Comparison of ENCODE assay signal across 8 mouse cellular contexts in the genomic region with DNA sequence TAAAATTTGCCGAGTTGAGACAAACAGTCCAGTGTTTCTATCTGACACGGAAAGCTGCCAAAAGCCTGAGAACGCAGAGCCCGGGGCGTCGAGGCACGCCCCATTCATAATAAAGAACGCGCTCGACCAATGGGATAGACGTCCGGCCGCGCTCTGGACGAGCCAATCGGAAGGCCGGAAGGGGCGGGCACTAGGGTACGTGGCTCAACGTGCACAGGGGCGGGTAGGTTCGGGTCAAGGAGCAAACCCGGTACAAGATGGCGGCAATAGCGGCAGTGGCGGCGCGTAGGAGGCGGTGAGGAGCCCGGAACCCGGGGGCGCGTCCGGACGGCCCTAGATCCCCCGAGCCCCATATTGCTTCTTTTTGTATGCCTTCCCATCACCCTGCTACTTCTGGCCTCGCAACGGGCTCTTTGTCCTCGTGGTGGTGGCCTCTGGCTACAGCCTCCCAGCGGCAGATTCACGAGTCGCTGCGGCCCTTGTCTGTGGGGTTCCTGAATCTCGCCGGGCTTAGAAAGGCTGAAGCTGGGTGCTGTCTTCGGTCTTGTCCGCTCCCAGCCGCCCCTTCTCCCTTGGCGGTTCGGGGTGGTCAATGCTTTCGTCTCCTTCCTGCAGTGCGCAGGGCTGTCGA. TPM values are rescaled to one million over a fixed set of nuclear protein-coding genes. Genes with fewer than 3 reads are reported as not detected.
A peak's percentile ranks its signal among the peaks of the same experiment; 100 is the strongest.
DNase-seq lines count a peak whose midpoint lies in the region; ATAC-seq and TF ChIP-seq lines count a peak whose summit lies in the region.

Gene Ganab (plus strand): TSS at position 207 of the 631 bp plus-strand sequence.

- H3K4me1 ChIP-seq in bone marrow, adult 2 months (ENCODE audit: control insufficient read depth, insufficient read depth, low read length) = peaks cover 4% of the 10 kb centered on the region; the same call in 1 of the 2 replicates
- H3K4me1 ChIP-seq in embryonic facial prominence, embryonic 15.5 days = peaks cover 38% of the 10 kb centered on the region
- H3K4me1 ChIP-seq in kidney, embryonic 14.5 days (ENCODE audit: control insufficient read depth, insufficient read depth, low read length) = peaks cover 18% of the 10 kb centered on the region
- H3K4me1 ChIP-seq in limb, embryonic 15.5 days = peaks cover 37% of the 10 kb centered on the region

- no peaks in the 10 kb centered on the region for H3K9me3 ChIP-seq in embryonic facial prominence, embryonic 15.5 days (replicated peaks)
- no peaks in the 10 kb centered on the region for H3K9me3 ChIP-seq in kidney, embryonic 14.5 days (ENCODE audit: control insufficient read depth, low read length)
- H3K9me3 ChIP-seq in limb, embryonic 15.5 days = no peaks in the 10 kb centered on the region

- WGBS in bone marrow, adult 2 months = under 1% methylated on average over 53 of the region's 53 CpGs
- under 1% methylated on average over 53 of the region's 53 CpGs for WGBS in embryonic facial prominence, embryonic 15.5 days
- under 1% methylated on average over 51 of the region's 53 CpGs for WGBS in kidney, embryonic 14.5 days
- WGBS in limb, embryonic 15.5 days = under 1% methylated on average over 53 of the region's 53 CpGs

- no peaks in the 10 kb centered on the region for H3K27me3 ChIP-seq in embryonic facial prominence, embryonic 15.5 days
- no peaks in the 10 kb centered on the region for H3K27me3 ChIP-seq in kidney, embryonic 14.5 days (ENCODE audit: control insufficient read depth, insufficient read depth, low read length)
- H3K27me3 ChIP-seq in limb, embryonic 15.5 days = no peaks in the 10 kb centered on the region

- peak within 1 kb of the TSS; percentile 75 for H3K27ac ChIP-seq in bone marrow, adult 2 months (ENCODE audit: control insufficient read depth, insufficient read depth, low read depth, low read length, poor library complexity)
- H3K27ac ChIP-seq in embryonic facial prominence, embryonic 15.5 days (replicated peaks) = peak within 1 kb of the TSS; percentile 92
- H3K27ac ChIP-seq in kidney, embryonic 14.5 days (ENCODE audit: low read depth, low read length) = peak within 1 kb of the TSS; percentile 82
- peak within 1 kb of the TSS; percentile 91 for H3K27ac ChIP-seq in limb, embryonic 15.5 days

- TF ChIP-seq POLR2A in bone marrow, adult 2 months (IDR thresholded peaks at IDR 0.05; ENCODE audit: borderline replicate concordance, control insufficient read depth, low read depth, low read length) = peak; percentile 91

- peak; percentile 94 for DNase-seq in 416B (ENCODE audit: low read depth)
- peak; percentile 95 for DNase-seq in heart, adult 9 months (ENCODE audit: low spot score in 2 of 2)
- peak; percentile 87 to 90 for DNase-seq in monocyte, adult 2 months (ENCODE audit: low read depth in 1 of 2, low spot score in 2 of 2)
- DNase-seq in spleen, postnatal 36 days (ENCODE audit: low spot score in 2 of 2) = peak; percentile 96 to 98

- H3K9ac ChIP-seq in embryonic facial prominence, embryonic 15.5 days = peak within 1 kb of the TSS; percentile 92
- peak within 1 kb of the TSS; percentile 91 for H3K9ac ChIP-seq in kidney, embryonic 14.5 days (ENCODE audit: low read depth, low read length)
- H3K9ac ChIP-seq in limb, embryonic 15.5 days = peak within 1 kb of the TSS; percentile 93

- peaks cover 37% of the 10 kb centered on the region for H3K36me3 ChIP-seq in embryonic facial prominence, embryonic 15.5 days
- peaks cover 35% of the 10 kb centered on the region for H3K36me3 ChIP-seq in kidney, embryonic 14.5 days (ENCODE audit: control insufficient read depth, insufficient read depth, low read length)
- peaks cover 33% of the 10 kb centered on the region for H3K36me3 ChIP-seq in limb, embryonic 15.5 days

- H3K4me2 ChIP-seq in embryonic facial prominence, embryonic 15.5 days (replicated peaks) = peak within 1 kb of the TSS; percentile 61
- peak within 1 kb of the TSS; percentile 81 for H3K4me2 ChIP-seq in kidney, embryonic 14.5 days (replicated peaks; ENCODE audit: low read depth, low read length)
- peak within 1 kb of the TSS; percentile 64 for H3K4me2 ChIP-seq in limb, embryonic 15.5 days

- H3K4me3 ChIP-seq in bone marrow, adult 2 months (replicated peaks; ENCODE audit: control insufficient read depth, low read depth, low read length) = peak within 1 kb of the TSS; percentile 76
- H3K4me3 ChIP-seq in embryonic facial prominence, embryonic 15.5 days (replicated peaks) = peak within 1 kb of the TSS; percentile 81
- H3K4me3 ChIP-seq in kidney, embryonic 14.5 days (ENCODE audit: low read length) = peak within 1 kb of the TSS; percentile 75
- H3K4me3 ChIP-seq in limb, embryonic 15.5 days = peak within 1 kb of the TSS; percentile 91

- TF ChIP-seq CTCF in bone marrow, adult 2 months (IDR thresholded peaks at IDR 0.05; ENCODE audit: control insufficient read depth, insufficient read depth, low read length) = no peak

- ATAC-seq in embryonic facial prominence, embryonic 15.5 days (ENCODE audit: insufficient number of reproducible peaks, low FRiP score, low TSS enrichment, low read depth) = peak; percentile 98
- peak; percentile 98 for ATAC-seq in kidney, embryonic 14.5 days (ENCODE audit: low FRiP score, low TSS enrichment)
- peak; percentile 98 for ATAC-seq in limb, embryonic 15.5 days (ENCODE audit: insufficient number of reproducible peaks, low FRiP score, low TSS enrichment, low read depth)

RNA-seq across cellular contexts. Expression of gene Ganab, which starts in this region (rescaled TPM):
- 41.4 and 61.7 TPM in 2 replicates for polyA plus RNA-seq in bone marrow, adult 2 months (2011; ENCODE audit: insufficient read depth, insufficient read length, low replicate concordance, missing spikeins)
- polyA plus RNA-seq in embryonic facial prominence, embryonic 15.5 days (2015; fragmentation: Nextera tagmentation; extraction: Ambion mirVana) = 99.0 and 104 TPM in 2 replicates
- polyA plus RNA-seq in kidney, embryonic 14.5 days (2014; fragmentation: Nextera tagmentation; extraction: Ambion mirVana) = 67.1 and 114 TPM in 2 replicates
- 97.4 and 102 TPM in 2 replicates for polyA plus RNA-seq in limb, embryonic 15.5 days (2015; fragmentation: Nextera tagmentation; extraction: Ambion mirVana)

Comparison
In these comparisons a context has a peak if more than half of its experiments do, and no peak if none do; other contexts are left out.
1. Peak in every context shown above with its lines: DNase-seq, ATAC-seq, H3K4me3 ChIP-seq and H3K27ac ChIP-seq.